ENCODE assay signal across 23 mouse cellular contexts in the genomic region with DNA sequence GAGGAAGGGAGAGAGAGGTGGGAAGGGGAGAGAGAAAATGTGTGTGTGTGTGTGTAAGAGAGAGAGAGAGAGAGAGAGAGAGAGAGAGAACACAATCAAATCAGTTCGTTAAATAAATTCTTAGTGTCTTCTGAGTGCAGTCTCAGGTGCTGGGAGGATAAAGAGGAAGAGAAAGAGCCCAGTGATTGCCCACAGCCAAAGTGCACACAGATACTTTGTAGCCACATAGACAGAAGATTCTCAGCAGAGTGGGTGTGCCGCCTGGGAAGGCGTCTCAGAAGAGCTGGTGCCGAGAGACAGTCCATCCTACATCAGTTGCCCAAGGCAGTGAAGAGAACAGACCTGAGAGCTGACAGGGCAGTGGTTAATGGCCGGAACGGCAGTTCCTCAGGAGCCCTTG. TPM values are rescaled to one million over a fixed set of nuclear protein-coding genes. Genes with fewer than 3 reads are reported as not detected.
DNase-seq lines count a peak whose midpoint lies in the region; ATAC-seq and TF ChIP-seq lines count a peak whose summit lies in the region.
"Had no signal": no experiment of that assay in that cellular context is flagged by ENCODE, and none has a peak within 500 bp of the region (broad histone marks: within the 10 kb centered on the region; RNA-seq: fewer than 3 reads in every experiment).

No protein-coding gene starts in this region.

- TF ChIP-seq EP300 in CH12.LX (IDR thresholded peaks at IDR 0.05; ENCODE audit: low read length): no peak

- H3K79me2 ChIP-seq in CH12.LX (replicated peaks; ENCODE audit: control insufficient read depth, extremely low read depth, insufficient read depth, poor library complexity, severe bottlenecking): no peaks in the 10 kb centered on the region

- H3K9me3 ChIP-seq in CH12.LX (replicated peaks; ENCODE audit: low read length): no peaks in the 10 kb centered on the region
- H3K9me3 ChIP-seq in forebrain, embryonic 15.5 days: no peaks in the 10 kb centered on the region
- H3K9me3 ChIP-seq: embryonic facial prominence, embryonic 10.5 days; embryonic facial prominence, embryonic 12.5 days; forebrain, embryonic 13.5 days had no signal

- TF ChIP-seq POLR2A in CH12.LX (IDR thresholded peaks at IDR 0.05; ENCODE audit: low read depth, low read length): no peak

- peak; percentile 61 for DNase-seq in testis, postnatal 14 days (ENCODE audit: low spot score)
- DNase-seq in testis, postnatal 10 days (ENCODE audit: low spot score): no peak
- DNase-seq in CH12.LX (ENCODE audit: extremely low read depth): peak; percentile 21
- DNase-seq in lung, adult 18-20 months: no peak
- DNase-seq: adrenal gland, adult 2 months; adrenal gland, postnatal 10 days; adrenal gland, postnatal 25 days; B cell, adult 2 months; cerebellum, adult 11 months; cerebellum, adult 18-20 months; cerebellum, adult 9-10 months; cerebellum, postnatal 10 days; cerebellum, postnatal 25 days had no signal

- no peaks in the 10 kb centered on the region for H3K36me3 ChIP-seq in CH12.LX (replicated peaks in 1 of 2; ENCODE audit: control insufficient read depth in 1 of 2, insufficient read depth in 1 of 2, low read length in 1 of 2)
- no peaks in the 10 kb centered on the region for H3K36me3 ChIP-seq in forebrain, embryonic 15.5 days
- H3K36me3 ChIP-seq: embryonic facial prominence, embryonic 10.5 days; embryonic facial prominence, embryonic 12.5 days had no signal

- TF ChIP-seq CTCF in CH12.LX (conservative IDR thresholded peaks at IDR 0.05 in 1 of 2, IDR thresholded peaks at IDR 0.05 in 1 of 2; ENCODE audit: low read depth in 2 of 2, low read length in 2 of 2): no peak

- ATAC-seq in forebrain, embryonic 15.5 days (replicated peaks): no peak
- ATAC-seq: CD4-positive, CD25-positive, alpha-beta regulatory T cell, adult 4 months; forebrain, embryonic 13.5 days; forebrain, embryonic 16.5 days had no signal

- H3K4me3 ChIP-seq in CH12.LX (replicated peaks in 1 of 3; ENCODE audit: low read depth in 2 of 3, low read length in 2 of 3, poor library complexity in 1 of 3): no peak overlapping the region
- no peak overlapping the region for H3K4me3 ChIP-seq in forebrain, embryonic 15.5 days
- H3K4me3 ChIP-seq: embryonic facial prominence, embryonic 10.5 days; embryonic facial prominence, embryonic 12.5 days; forebrain, embryonic 13.5 days had no signal

- H3K9ac ChIP-seq in CH12.LX (ENCODE audit: insufficient read depth, low read depth): no peak overlapping the region
- H3K9ac ChIP-seq in forebrain, embryonic 15.5 days (replicated peaks): no peak overlapping the region
- H3K9ac ChIP-seq: embryonic facial prominence, embryonic 12.5 days; forebrain, embryonic 13.5 days had no signal

- peaks cover 8 to 21% of the 10 kb centered on the region in 2 experiments; a peak in 3 of 4 replicates for H3K4me1 ChIP-seq in CH12.LX (ENCODE audit: control insufficient read depth in 1 of 2, insufficient read depth in 2 of 2)
- H3K4me1 ChIP-seq in forebrain, embryonic 15.5 days: 0 out of 2 replicates have a peak, but pooled peaks cover 4% of the 10 kb centered on the region
- H3K4me1 ChIP-seq: embryonic facial prominence, embryonic 10.5 days; embryonic facial prominence, embryonic 12.5 days; forebrain, embryonic 13.5 days had no signal

- in situ Hi-C loops in CH12.LX (cut with MboI; ENCODE audit: low pct_ligation_motif_present, low pct_unique_long_range_greater_than_20kb, low sequenced_read_pairs): no loop called here

- TF ChIP-seq RAD21 in CH12.LX (IDR thresholded peaks at IDR 0.05; ENCODE audit: low read depth, low read length): no peak

- H3K4me2 ChIP-seq in CH12.LX (ENCODE audit: insufficient read depth, low read depth, poor library complexity, severe bottlenecking): no peak overlapping the region
- no peak overlapping the region for H3K4me2 ChIP-seq in forebrain, embryonic 15.5 days (replicated peaks)
- H3K4me2 ChIP-seq: embryonic facial prominence, embryonic 12.5 days; forebrain, embryonic 13.5 days had no signal

- peaks cover 58% of the 10 kb centered on the region for H3K27me3 ChIP-seq in CH12.LX (replicated peaks)
- H3K27me3 ChIP-seq in forebrain, embryonic 15.5 days: no peaks in the 10 kb centered on the region
- H3K27me3 ChIP-seq: embryonic facial prominence, embryonic 12.5 days; forebrain, embryonic 13.5 days had no signal

- dilution Hi-C loops in CH12.LX (cut with MboI; ENCODE audit: extremely low pct_ligation_motif_present, extremely low pct_unique_long_range_greater_than_20kb, low sequenced_read_pairs): no loop called here

- WGBS in forebrain, embryonic 15.5 days: 80% methylated on average over 6 of the region's 6 CpGs

- H3K27ac ChIP-seq in CH12.LX (ENCODE audit: insufficient read depth, low read depth): no peak overlapping the region
- H3K27ac ChIP-seq in forebrain, embryonic 15.5 days (replicated peaks): no peak overlapping the region
- H3K27ac ChIP-seq: embryonic facial prominence, embryonic 10.5 days; embryonic facial prominence, embryonic 12.5 days; forebrain, embryonic 13.5 days had no signal

TF ChIP-seq in CH12.LX, 34 proteins besides CTCF, POLR2A, EP300 and RAD21:
- TF ChIP-seq ETS1 (conservative IDR thresholded peaks at IDR 0.05; ENCODE audit: low read depth, low read length) (no peak), IRF4 (IDR thresholded peaks at IDR 0.05; ENCODE audit: low read depth, low read length) (no peak), MAZ (IDR thresholded peaks at IDR 0.05; ENCODE audit: low read depth, low read length) (no peak), JUN (IDR thresholded peaks at IDR 0.05; ENCODE audit: insufficient read depth, low read depth, low read length) (no peak), SIN3A (IDR thresholded peaks at IDR 0.05; ENCODE audit: low read length) (no peak), NELFE (IDR thresholded peaks at IDR 0.05; ENCODE audit: low read depth, low read length) (no peak)
TF ChIP-seq in CH12.LX: peak in this region for 0.

RNA-seq across cellular contexts. Expression of gene Srprb, which starts 12.3 kb away (rescaled TPM):
- 59.7 and 69.9 TPM in 2 replicates for total RNA-seq in CH12.LX (2012; rRNA removed)
- total RNA-seq in CH12.LX (2014; rRNA removed): 37.8 and 39.5 TPM in 2 replicates
- 56.2 and 67.2 TPM in 2 replicates for polyA plus RNA-seq in CH12.LX (2012; ENCODE audit: insufficient read length, low read depth)
- 48.8 and 49.1 TPM in 2 replicates for polyA plus RNA-seq in forebrain, embryonic 15.5 days (2015; fragmentation: Nextera tagmentation; extraction: Ambion mirVana)

RNA-seq across cellular contexts. Expression of gene Gm20425, which starts 15.8 kb away (rescaled TPM):
- total RNA-seq in CH12.LX (2012; rRNA removed): not detected in 2 replicates
- total RNA-seq in CH12.LX (2014; rRNA removed): not detected in 2 replicates
- not detected in 2 replicates for polyA plus RNA-seq in CH12.LX (2012; ENCODE audit: insufficient read length, low read depth)
- polyA plus RNA-seq in forebrain, embryonic 15.5 days (2015; fragmentation: Nextera tagmentation; extraction: Ambion mirVana): 4.6 and 4.7 TPM in 2 replicates
- total RNA-seq: MEL had no signal
- polyA plus RNA-seq: adrenal gland, adult 2 months; brain, embryonic 14.5 days; cortical plate, adult 2 months; forebrain, embryonic 16.5 days; frontal cortex, adult 2 months had no signal

RNA-seq across cellular contexts. Expression of gene Trf, which starts 16.0 kb away (rescaled TPM):
- total RNA-seq in CH12.LX (2012; rRNA removed) (not detected in 2 replicates), CH12.LX (2014; rRNA removed) (not detected in 2 replicates)
- not detected in 2 replicates for polyA plus RNA-seq in CH12.LX (2012; ENCODE audit: insufficient read length, low read depth)
- 25.5 and 25.7 TPM in 2 replicates for polyA plus RNA-seq in forebrain, embryonic 15.5 days (2015; fragmentation: Nextera tagmentation; extraction: Ambion mirVana)
- total RNA-seq: MEL had no signal

Comparison
In these comparisons a context has a peak if more than half of its experiments do, and no peak if none do; other contexts are left out.
1. DNase-seq: peak in testis, postnatal 14 days (single experiment) and CH12.LX (single experiment); none in testis, postnatal 10 days (single experiment) and lung, adult 18-20 months (0 of 2).
2. RNA of gene Trf, which starts 16.0 kb away (polyA plus RNA-seq): 25.5 to 25.7 TPM in forebrain, embryonic 15.5 days; not detected in CH12.LX; every median in the first group is over 10 times any median in the second.